Mouse (Mus musculus) adrenal gland, postnatal 14 days (tissue): ENCODE data around the gene Olfr766-ps1. TPM values are rescaled to one million over a fixed set of nuclear protein-coding genes. Genes with fewer than 3 reads are reported as not detected.
"Not testable (repeated sequence)": the region's sequence is repeated elsewhere in the genome, so short reads cannot be mapped to it uniquely, and the experiment has no call there.

Experiments
- DNase-seq: peaks from one replicate; pipeline ENCODE4 v3.0.0; 2021; ENCODE audit warnings: mixed read lengths
- long read RNA-seq, 2 experiments: library from polyadenylated mRNA; stranded (forward); transcript quantifications; one replicate each; pipeline ENCODE4 v2.0.0; 2021
- total RNA-seq: library from RNA; stranded (reverse); gene quantifications from 2 replicates; pipeline ENCODE4 v1.2.3, GENCODE M21; 2021

Gene Olfr766-ps1
- total RNA-seq: not detected in 2 replicates
- long read RNA-seq, experiment 1: 0 reads
- long read RNA-seq, experiment 2: 0 reads

GRCm38 (mm10) chr10:129068877-129069276 lies at the start of gene Olfr766-ps1:
Gene Olfr766-ps1 (minus strand): TSS chr10:129068977.
- no peak for DNase-seq

GRCm38 (mm10) chr10:129117761-129118160 lies 49.0 kb upstream of the Olfr766-ps1 start, which contains the start of gene Olfr769:
Gene Olfr769 (minus strand): TSS chr10:129117861.
- DNase-seq: peak; percentile 4

GRCm38 (mm10) chr10:129115146-129115545 lies 46.4 kb upstream of the Olfr766-ps1 start:
- DNase-seq: no peak

- no peak for DNase-seq
Observed at GRCm38 (mm10) chr10:129101231-129101630, 32.5 kb upstream of the Olfr766-ps1 start.

DNA sequence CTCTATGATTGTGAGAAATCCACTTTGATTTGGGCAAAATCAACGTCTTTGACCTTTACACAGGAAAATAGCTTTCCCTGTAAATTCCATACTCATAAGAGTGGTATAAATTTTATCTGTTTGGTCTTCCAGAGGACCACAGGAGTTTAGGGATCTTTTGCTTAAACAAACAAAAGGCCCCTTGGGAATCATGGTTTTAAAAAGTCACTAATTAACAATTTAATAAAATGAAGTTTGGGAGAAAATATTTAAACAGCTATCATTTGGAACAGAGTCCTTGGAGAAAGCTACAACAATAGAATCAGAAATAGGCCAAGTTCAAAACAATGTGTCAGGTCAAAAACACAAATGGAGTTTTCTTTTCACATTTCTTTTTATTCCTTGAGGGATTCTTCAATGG lies 30.5 kb upstream of the Olfr766-ps1 start, which contains the start of gene Olfr768:
Olfr768 (minus strand) TSS at position 101 of the 400 bp plus-strand sequence.
- no peak for DNase-seq

DNA sequence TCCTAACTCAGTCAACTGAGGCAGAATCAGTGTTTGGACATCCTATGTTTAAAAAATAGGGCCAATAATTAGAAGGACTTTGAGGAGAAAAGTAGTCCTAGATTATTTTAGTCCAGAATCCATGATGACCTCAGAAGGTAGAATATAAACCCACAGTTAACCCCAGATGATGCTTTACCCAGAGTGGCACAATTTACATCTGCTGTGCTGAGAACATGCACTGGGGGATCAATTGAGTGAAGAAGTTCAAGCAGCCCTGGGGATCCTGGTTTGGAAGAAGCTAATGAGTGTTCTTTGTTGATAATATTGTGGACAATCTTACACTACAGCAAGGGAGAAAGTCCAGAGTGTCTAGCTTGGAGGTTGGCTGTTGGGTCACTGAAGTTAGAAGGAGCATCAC lies 14.0 kb upstream of the Olfr766-ps1 start, which contains the start of gene Olfr767:
Olfr767 (minus strand) TSS at position 101 of the 400 bp plus-strand sequence.
- not testable (repeated sequence) for DNase-seq

GRCm38 (mm10) chr10:129049898-129050297 lies 18.9 kb downstream of the Olfr766-ps1 start, which contains the start of gene Olfr765:
Gene Olfr765 (minus strand): TSS chr10:129049998.
- not testable (repeated sequence) for DNase-seq

DNA sequence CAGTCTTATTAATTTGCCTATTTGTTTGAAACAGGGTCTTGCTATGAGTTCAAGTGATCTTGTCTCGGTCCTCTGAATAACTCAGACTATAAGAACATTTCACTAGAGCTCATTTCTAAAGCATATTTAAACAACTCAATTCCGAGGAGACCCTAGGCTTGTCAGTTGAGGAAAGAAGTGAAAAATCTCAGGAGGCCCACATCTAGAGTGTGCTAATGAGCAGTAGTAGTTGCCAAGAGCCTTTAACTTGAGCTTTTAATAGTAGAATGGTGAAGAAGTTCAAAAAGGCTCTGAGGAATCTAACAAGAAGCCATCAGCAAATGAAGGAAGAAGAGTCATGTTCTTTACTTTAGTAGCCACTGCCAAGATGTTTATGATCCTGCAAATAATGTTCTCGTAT lies 29.0 kb downstream of the Olfr766-ps1 start, which contains the start of gene Olfr764-ps1:
Olfr764-ps1 (minus strand) TSS at position 101 of the 400 bp plus-strand sequence.
- no peak for DNase-seq

GRCm38 (mm10) chr10:129028343-129028742 lies 40.4 kb downstream of the Olfr766-ps1 start:
- no peak for DNase-seq

DNA sequence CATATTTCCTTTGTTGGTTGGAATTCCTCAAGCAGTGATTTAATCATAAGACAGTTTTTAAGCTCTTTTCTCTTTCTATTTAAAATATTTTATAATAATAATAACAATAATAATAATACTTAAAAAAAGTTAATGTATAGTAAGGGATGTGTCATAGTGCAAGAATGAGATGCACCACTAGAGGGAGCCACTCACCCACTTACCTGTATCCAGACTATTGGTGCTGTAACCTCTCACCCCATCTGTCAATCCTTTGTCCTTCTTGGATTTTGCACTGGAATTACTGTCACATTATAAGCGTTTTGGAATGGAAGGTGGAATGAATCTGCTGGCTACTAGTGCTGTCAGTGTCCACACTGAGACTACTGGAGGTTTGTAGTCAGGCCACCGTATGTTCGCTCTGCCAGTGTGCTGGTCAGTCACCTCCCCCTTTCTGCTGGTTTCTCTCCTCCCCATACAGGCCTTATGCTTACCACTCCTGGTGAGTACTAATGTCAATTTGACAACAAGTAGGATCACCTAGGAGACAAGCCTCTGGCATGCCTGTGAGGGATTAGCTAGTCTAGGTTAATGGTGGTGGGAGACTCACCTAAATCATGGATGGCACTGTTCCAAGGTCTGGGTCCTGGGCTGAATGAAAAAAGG lies 42.6 kb downstream of the Olfr766-ps1 start:
- DNase-seq: peak; percentile 39

GRCm38 (mm10) chr10:129023319-129023718 lies 45.5 kb downstream of the Olfr766-ps1 start:
- DNase-seq: no peak

- DNase-seq: no peak
Observed at GRCm38 (mm10) chr10:129014477-129014876, 54.3 kb downstream of the Olfr766-ps1 start.

Other genes starting within 250 kb of the Olfr766-ps1 start
- gene Ormdl2, start 247.3 kb downstream of the Olfr766-ps1 start, total RNA-seq: 31.2 and 32.5 TPM in 2 replicates
- gene Gdf11, start 177.3 kb downstream of the Olfr766-ps1 start, total RNA-seq: 3.0 and 3.9 TPM in 2 replicates
- 217 and 234 TPM in 2 replicates for gene Cd63, start 168.0 kb downstream of the Olfr766-ps1 start, total RNA-seq
- 10.9 and 15.5 TPM in 2 replicates for gene Rdh5, start 146.1 kb downstream of the Olfr766-ps1 start, total RNA-seq
- 220 TPM in 2 replicates for gene Bloc1s1, start 144.9 kb downstream of the Olfr766-ps1 start, total RNA-seq
- gene Itga7, start 135.2 kb downstream of the Olfr766-ps1 start, total RNA-seq: 18.7 and 19.0 TPM in 2 replicates
- 0.83 and 37.1 TPM in 2 replicates for gene Mettl7b, start 108.0 kb downstream of the Olfr766-ps1 start, total RNA-seq
- not detected in 2 replicates for gene Olfr9, start 79.5 kb downstream of the Olfr766-ps1 start, total RNA-seq
- not detected in 2 replicates for gene Olfr763, start 58.2 kb downstream of the Olfr766-ps1 start, total RNA-seq
- not detected in 2 replicates for gene Olfr764-ps1, start 29.1 kb downstream of the Olfr766-ps1 start, total RNA-seq
- not detected in 2 replicates for gene Olfr765, start 19.0 kb downstream of the Olfr766-ps1 start, total RNA-seq
- gene Olfr767, start 13.9 kb upstream of the Olfr766-ps1 start, total RNA-seq: not detected in 2 replicates
- not detected in 2 replicates for gene Olfr768, start 30.4 kb upstream of the Olfr766-ps1 start, total RNA-seq
- gene Olfr769, start 48.9 kb upstream of the Olfr766-ps1 start, total RNA-seq: not detected in 2 replicates
- not detected in 2 replicates for gene Olfr770, start 70.0 kb upstream of the Olfr766-ps1 start, total RNA-seq
- gene Olfr771, start 95.8 kb upstream of the Olfr766-ps1 start, total RNA-seq: not detected in 2 replicates
- not detected in 2 replicates for gene Olfr772, start 108.9 kb upstream of the Olfr766-ps1 start, total RNA-seq
- not detected in 2 replicates for gene Olfr773, start 118.4 kb upstream of the Olfr766-ps1 start, total RNA-seq
- gene Olfr774, start 167.2 kb upstream of the Olfr766-ps1 start, total RNA-seq: not detected in 2 replicates
- not detected in 2 replicates for gene Olfr775, start 179.4 kb upstream of the Olfr766-ps1 start, total RNA-seq
- not detected in 2 replicates for gene Olfr776, start 190.2 kb upstream of the Olfr766-ps1 start, total RNA-seq
- gene Olfr777, start 202.5 kb upstream of the Olfr766-ps1 start, total RNA-seq: not detected in 2 replicates
- not detected in 2 replicates for gene Olfr780, start 249.1 kb upstream of the Olfr766-ps1 start, total RNA-seq